Mouse (Mus musculus) adrenal gland, postnatal 25 days (tissue): Measurements from ENCODE around the gene Fchsd2. TPM values are rescaled to one million over a fixed set of nuclear protein-coding genes. Genes with fewer than 3 reads are reported as not detected.

Experiments used
- DNase-seq: peaks from one replicate; pipeline ENCODE4 v3.0.0; 2021; ENCODE audit warnings: mixed read lengths
- total RNA-seq: library from RNA; stranded (reverse); gene quantifications from 2 replicates; pipeline ENCODE4 v1.2.3, GENCODE M21; 2021

The Fchsd2 gene
- total RNA-seq, 1 experiment from 2014 or later = 31.9 TPM

DNA sequence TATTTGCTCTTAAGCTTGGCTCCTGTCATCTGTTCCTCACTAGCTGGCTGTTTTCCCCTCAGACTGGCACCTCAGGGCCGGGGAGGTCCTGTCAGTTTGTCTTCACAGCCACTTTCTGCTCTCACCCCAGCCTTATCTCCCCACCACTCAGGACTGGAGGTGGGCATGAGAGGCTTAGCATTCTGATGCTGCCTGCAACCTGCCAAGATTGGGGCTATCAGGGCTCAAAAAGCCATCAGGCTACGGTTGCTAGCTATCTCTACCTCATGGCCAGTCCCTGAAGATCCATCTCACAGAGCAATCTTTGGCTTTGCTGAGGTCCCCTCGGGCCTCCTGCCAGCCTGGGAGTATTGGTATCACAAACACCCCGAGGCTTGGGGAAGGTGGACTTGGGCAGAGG is 226.2 kb downstream of the Fchsd2 start:
- DNase-seq = no peak

DNA sequence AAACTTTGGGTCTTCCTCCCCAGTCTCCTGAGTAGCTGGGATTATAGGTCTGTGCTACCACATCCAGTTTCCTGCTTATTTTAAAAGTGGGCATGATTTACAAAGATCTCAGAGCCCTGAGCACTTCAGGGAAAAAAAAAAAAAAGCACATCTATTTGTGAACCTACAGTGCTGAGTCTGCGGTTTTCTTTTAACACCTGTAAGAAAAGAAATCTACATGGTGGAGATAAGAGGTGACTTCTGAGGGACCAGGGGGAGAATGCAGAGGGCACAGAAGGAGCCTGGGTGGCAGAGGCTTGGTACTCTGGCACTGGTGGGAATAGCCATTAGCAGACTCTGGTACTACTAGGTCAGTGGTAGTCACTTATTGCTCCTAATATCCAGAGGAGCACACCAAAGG is 227.1 kb downstream of the Fchsd2 start:
- DNase-seq = no peak

DNA sequence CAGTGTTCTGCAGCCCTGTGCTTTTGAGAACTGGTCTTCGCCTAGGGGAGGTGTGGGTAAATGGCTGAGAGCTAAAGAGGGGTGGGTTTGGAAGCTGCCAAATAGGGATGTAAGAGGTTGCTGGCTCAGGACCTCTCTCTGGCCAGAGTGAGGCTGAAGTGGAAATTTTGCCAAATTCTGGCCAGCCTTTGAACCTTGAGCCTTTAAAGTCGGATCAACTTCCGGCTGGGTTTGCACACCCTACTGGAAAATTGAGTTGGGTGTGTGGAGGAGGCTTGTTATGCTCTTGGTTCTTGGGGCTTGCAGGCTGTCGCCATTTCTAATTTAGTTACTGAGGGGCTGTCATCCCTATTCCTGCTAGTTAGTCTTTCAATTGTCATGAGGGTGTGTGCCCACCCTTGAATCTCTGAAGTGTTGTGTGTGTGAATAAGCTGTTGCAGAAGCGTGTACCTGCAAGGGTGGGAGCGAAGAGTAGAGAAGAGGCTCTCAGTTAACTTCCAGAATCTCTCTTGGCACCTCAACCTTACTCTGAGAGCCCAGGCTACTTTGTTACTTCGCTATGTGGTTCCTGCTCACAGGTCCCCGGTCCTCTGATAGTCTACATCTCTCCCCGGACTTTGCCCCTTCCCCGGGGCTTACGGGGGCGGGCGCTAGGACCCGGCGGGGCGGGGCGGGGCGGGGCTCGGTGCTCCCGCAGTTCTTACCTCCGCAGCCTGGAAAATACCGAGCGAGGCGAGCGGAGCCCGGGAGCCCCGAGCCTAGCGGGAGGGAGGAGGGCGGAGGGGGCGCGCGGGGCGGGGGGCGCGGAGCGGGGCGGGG is 227.9 kb downstream of the Fchsd2 start:
- DNase-seq = peak; percentile 53

- peak; percentile 35 for DNase-seq
Measured at GRCm38 (mm10) chr7:101321218-101321827, 228.7 kb downstream of the Fchsd2 start.

GRCm38 (mm10) chr7:101323141-101323594 is 230.5 kb downstream of the Fchsd2 start:
- DNase-seq = no peak

DNA sequence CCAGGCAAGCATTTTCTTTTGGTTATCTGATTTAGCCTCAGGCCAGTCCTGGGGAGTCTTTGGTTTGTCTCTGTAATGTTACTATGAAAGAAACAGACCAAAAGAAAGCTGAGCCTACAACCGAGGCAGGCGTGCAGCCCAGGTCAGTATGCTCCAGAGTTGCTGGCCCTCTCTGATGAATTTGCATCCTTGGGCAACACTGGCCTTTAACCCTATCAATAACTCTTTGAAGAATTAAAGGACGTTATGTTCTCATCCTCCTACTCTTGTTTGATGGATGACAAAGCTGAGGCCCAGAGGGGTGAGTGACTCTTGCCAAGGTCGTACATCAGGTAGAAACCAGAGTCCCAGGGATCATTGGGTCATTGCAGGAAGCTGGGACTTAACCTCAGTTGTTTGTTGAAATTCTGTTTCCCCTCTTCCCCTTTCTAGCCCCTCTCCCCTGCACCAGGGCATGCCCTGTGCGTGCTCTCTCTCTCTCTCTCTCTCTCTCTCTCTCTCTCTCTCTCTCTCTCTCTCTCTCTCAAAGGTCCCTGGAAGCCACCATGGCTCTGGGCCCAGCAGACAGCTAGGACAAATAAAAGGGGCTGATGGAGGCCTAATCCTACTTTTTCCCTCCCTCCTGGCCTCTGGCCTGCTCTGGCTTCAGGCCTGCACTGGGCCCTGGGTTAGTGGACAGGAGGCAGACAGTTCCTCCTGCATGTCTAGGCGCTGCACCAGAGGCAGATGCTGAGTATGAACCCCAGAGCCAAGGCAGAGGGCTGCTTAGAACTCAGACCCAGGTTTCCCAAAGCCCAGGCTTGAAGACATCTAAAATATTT is 231.7 kb downstream of the Fchsd2 start:
- DNase-seq = no peak

- no peak for DNase-seq
Measured at GRCm38 (mm10) chr7:101326006-101326405, 233.3 kb downstream of the Fchsd2 start.

DNA sequence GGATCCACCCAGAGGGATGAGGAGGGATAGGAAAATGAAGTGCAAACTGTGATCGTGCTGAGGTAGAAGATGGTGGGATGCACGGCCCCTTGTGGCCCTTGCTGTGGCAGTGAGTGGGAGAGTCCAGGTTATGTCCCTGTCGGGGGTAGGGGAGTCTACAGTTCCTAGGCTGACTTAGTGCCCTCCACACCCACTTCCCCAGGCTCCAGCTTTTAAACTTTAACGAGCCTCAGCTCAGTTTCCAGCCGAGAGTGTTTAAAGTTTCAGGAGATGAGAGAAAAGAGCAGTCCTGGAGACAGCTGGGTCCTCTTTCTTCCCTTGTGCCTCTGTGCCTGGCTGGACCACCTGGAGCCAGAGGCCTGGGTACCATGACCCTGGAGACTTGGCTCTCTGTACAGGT is 234.6 kb downstream of the Fchsd2 start:
- no peak for DNase-seq

- DNase-seq = no peak
Measured at GRCm38 (mm10) chr7:101327786-101328185, 235.1 kb downstream of the Fchsd2 start.

DNA sequence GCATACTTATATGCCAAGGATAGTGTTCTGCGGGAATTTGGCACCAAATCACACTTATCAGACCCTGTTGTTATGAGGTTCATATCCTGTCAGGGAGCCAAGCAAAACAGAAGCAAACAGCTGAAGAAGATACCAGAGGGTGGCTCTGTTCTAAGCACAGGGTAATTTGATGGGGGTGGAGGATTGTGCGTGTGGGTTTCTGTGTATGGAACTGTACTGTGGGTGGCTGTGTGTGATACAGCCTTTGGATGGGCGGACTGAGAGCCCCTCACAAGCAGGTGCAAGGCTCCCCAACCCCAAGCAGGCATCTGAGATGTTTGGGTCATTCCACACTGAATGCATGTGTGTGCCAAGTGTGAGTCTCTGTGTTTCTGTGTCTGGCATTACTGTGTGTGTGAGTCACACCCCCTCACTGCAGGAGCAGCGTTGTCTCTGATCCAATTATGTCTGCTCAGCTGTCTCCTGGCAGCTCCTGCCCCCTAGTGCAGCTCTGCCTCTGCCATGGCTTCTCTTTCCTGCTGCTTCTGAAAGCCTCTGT is 236.0 kb downstream of the Fchsd2 start:
- peak; percentile 32 for DNase-seq

- no peak for DNase-seq
Measured at GRCm38 (mm10) chr7:101329606-101330005, 236.9 kb downstream of the Fchsd2 start.

DNA sequence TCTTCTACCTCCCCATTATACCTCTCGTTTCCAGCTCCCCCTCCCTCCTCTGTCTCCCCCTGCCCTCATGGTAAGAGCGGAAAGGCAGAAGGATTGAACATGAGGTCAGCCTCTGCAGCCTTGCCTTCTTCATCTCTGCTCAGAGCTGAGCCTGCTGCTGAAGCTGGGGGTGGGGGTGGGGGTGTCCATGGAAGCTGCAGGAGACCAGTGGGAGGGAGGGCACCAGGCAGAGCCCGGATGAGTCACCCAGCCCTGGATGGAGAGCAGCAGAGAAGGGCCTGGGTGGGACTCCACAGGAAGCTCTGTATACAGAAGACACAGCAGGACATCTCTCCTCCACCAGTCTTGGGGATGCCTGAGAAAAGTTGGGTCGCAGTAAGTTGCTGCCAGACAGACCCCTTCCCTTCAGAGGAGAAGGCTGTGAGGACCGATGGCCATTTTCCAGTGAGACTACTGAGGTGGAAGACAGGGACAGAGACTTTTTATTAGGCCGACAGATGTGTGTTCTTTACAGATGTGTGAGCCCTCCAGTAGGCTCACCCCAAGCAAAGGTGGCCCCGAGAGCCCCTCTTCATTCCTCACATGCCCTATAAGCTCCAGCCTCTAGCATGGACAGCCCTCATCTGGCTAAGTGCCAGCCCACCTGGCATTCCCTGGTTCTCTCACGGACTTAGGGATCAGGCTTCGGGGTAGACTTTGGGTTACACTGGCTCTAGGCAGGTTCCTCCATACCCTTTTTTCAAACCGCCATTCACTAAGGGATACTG is 237.6 kb downstream of the Fchsd2 start:
- peak; percentile 64 for DNase-seq

GRCm38 (mm10) chr7:101330841-101331173 is 238.1 kb downstream of the Fchsd2 start:
- DNase-seq = no peak

DNA sequence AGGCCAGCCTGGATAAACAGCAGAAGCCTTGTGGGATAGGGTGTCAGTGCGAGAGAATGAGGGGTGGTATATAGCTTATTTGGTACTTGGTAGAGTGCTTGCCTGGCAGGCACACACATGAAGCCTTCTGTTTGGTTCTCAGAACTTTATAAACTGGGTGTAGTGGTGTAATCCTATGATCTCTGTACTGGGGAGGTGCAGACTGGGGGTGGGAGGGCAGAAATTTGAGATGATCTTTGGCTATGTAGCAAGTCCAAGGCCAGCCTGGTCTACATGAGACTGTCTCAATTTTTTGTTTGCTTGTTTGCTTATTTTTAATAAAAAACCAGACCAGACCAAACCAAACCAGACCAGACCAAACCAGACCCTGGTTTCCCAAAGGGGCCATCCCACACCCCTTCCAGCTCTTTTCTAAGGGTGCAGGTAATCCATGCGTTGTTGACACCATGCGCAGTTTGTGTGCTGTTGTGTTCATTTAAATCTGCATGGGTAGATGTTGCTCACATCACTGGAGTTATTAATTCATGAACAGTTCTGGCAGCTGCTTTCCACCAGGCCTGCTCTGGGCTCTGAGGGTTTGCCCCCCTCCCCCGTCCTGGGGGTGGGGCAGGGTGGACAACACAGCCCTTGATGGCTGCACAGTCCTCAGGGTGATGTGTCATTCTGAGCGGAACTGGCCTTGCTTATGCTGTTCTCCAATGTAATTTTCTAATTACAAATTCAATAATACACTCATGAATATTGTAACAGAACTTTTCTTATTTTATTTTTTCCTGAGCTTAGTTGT is 239.6 kb downstream of the Fchsd2 start:
- DNase-seq = peak; percentile 33

Other genes with a start within 250 kb of the Fchsd2 start
- gene Relt, start 229.4 kb upstream of the Fchsd2 start, total RNA-seq = 1.0 and 1.3 TPM in 2 replicates
- gene Arhgef17, start 160.8 kb upstream of the Fchsd2 start, total RNA-seq = 76.1 and 81.2 TPM in 2 replicates
- 5.8 and 9.5 TPM in 2 replicates for gene P2ry6, start 118.2 kb upstream of the Fchsd2 start, total RNA-seq
- 1.2 and 2.3 TPM in 2 replicates for gene P2ry2, start 80.0 kb upstream of the Fchsd2 start, total RNA-seq
- gene Atg16l2, start 209.4 kb downstream of the Fchsd2 start, total RNA-seq = 23.5 and 26.7 TPM in 2 replicates
- gene Stard10, start 224.2 kb downstream of the Fchsd2 start, total RNA-seq = 19.8 and 24.9 TPM in 2 replicates